Mouse (Mus musculus) MEL (cell line): ENCODE measurements around the gene Ndufb10. TPM values are rescaled to one million over a fixed set of nuclear protein-coding genes. Genes with fewer than 3 reads are reported as not detected.

Experiments used
- DNase-seq: peaks from one replicate; pipeline ENCODE4 v3.0.0; 2011; ENCODE audit warnings: low read depth, low spot score
- H3K27ac ChIP-seq: 2 replicates; pipeline ENCODE4 v1.5.1; 2012; ENCODE audit warnings: low read depth, mild to moderate bottlenecking, control low read depth, low read length, moderate library complexity; ENCODE audit not compliant: control insufficient read depth
- H3K27me3 ChIP-seq, 2 experiments: fragments of 150-350 bp in 1 of 2; sonication (generic) in 1 of 2; 2 replicates each; pipeline ENCODE4 v1.6.1; 2012; ENCODE audit warnings: low read length in 2 of 2, mild to moderate bottlenecking in 2 of 2, improper control_type of control experiment in 1 of 2, moderate library complexity in 1 of 2; ENCODE audit not compliant: insufficient read depth in 2 of 2, control insufficient read depth in 1 of 2
- H3K36me3 ChIP-seq, 2 experiments: 2 replicates each; pipeline ENCODE4 v1.6.1; 2012 to 2014; ENCODE audit warnings: low read length in 2 of 2, improper control_type of control experiment in 1 of 2, inconsistent platforms in 1 of 2, mild to moderate bottlenecking in 1 of 2; ENCODE audit not compliant: insufficient read depth in 2 of 2, control insufficient read depth in 1 of 2
- H3K4me1 ChIP-seq, 2 experiments: fragments of 150-350 bp in 1 of 2; sonication (generic) in 1 of 2; 2 replicates each; pipeline ENCODE4 v1.6.1; 2012; ENCODE audit warnings: low read length in 2 of 2, improper control_type of control experiment in 1 of 2, mild to moderate bottlenecking in 1 of 2; ENCODE audit not compliant: insufficient read depth in 2 of 2, control insufficient read depth in 1 of 2
- H3K4me3 ChIP-seq, 2 experiments: fragments of 150-350 bp in 1 of 2; sonication (generic) in 1 of 2; 2 replicates each; pipeline ENCODE4 v1.5.1; 2012; ENCODE audit warnings: low read depth in 2 of 2, low read length in 2 of 2, mild to moderate bottlenecking in 2 of 2, moderate library complexity in 2 of 2, control low read depth in 1 of 2, improper control_type of control experiment in 1 of 2; ENCODE audit not compliant: control insufficient read depth in 1 of 2, insufficient read depth in 1 of 2
- H3K79me2 ChIP-seq: 2 replicates; pipeline ENCODE4 v1.6.1; 2012; ENCODE audit warnings: mild to moderate bottlenecking, low read length, moderate library complexity; ENCODE audit not compliant: control insufficient read depth, poor library complexity, insufficient read depth
- H3K9ac ChIP-seq: 2 replicates; pipeline ENCODE4 v1.6.1; 2012; ENCODE audit warnings: low read depth, mild to moderate bottlenecking, control low read depth, low read length, moderate library complexity; ENCODE audit not compliant: control insufficient read depth, poor library complexity, severe bottlenecking
- H3K9me3 ChIP-seq: fragments of 150-350 bp; sonication (generic); replicated peaks from 2 replicates; pipeline ENCODE4 v1.6.1; 2012; ENCODE audit warnings: mild to moderate bottlenecking, low read length, improper control_type of control experiment, moderate library complexity; ENCODE audit not compliant: insufficient read depth
- EP300 ChIP-seq, 2 experiments: IDR thresholded peaks; 2 replicates each; pipeline ENCODE4 v1.6.1; 2011; ENCODE audit warnings: improper control_type of control experiment in 2 of 2, low read length in 2 of 2, low read depth in 1 of 2, mild to moderate bottlenecking in 1 of 2
- ETS1 ChIP-seq: IDR thresholded peaks from 2 replicates; pipeline ENCODE4 v1.6.1; 2012; ENCODE audit warnings: low read depth, mild to moderate bottlenecking, inconsistent platforms, low read length, improper control_type of control experiment, moderate library complexity
- GABPA ChIP-seq: IDR thresholded peaks from 2 replicates; pipeline ENCODE4 v1.6.1; 2012; ENCODE audit warnings: low read depth, mild to moderate bottlenecking, inconsistent platforms, low read length, improper control_type of control experiment, moderate library complexity
- GATA1 ChIP-seq: IDR thresholded peaks from 2 replicates; pipeline ENCODE4 v1.6.1; 2011; ENCODE audit warnings: low read depth, low read length, improper control_type of control experiment
- JUND ChIP-seq: IDR thresholded peaks from 2 replicates; pipeline ENCODE4 v1.6.1; 2011; ENCODE audit warnings: low read depth, mild to moderate bottlenecking, improper control_type of control experiment, low read length
- KAT2A ChIP-seq: conservative IDR thresholded peaks from 2 replicates; pipeline ENCODE4 v1.6.1; 2012; ENCODE audit warnings: low read depth, low read length, improper control_type of control experiment, inconsistent platforms
- MAFK ChIP-seq: IDR thresholded peaks from 2 replicates; pipeline ENCODE4 v1.6.1; 2011; ENCODE audit warnings: low read depth, mild to moderate bottlenecking, low read length, improper control_type of control experiment, borderline replicate concordance
- MAX ChIP-seq: IDR thresholded peaks from 2 replicates; pipeline ENCODE4 v1.6.1; 2011; ENCODE audit warnings: low read length, improper control_type of control experiment
- MEF2A ChIP-seq: IDR thresholded peaks from 2 replicates; pipeline ENCODE4 v1.6.1; 2014; ENCODE audit warnings: low read depth, mild to moderate bottlenecking, inconsistent platforms, low read length, improper control_type of control experiment; ENCODE audit not compliant: poor library complexity, insufficient replicate concordance, severe bottlenecking; ENCODE audit errors: extremely low read depth
- MYC ChIP-seq: IDR thresholded peaks from 2 replicates; pipeline ENCODE4 v1.6.1; 2011; ENCODE audit warnings: low read depth, mild to moderate bottlenecking, low read length, improper control_type of control experiment, moderate library complexity
- NELFE ChIP-seq: IDR thresholded peaks from 2 replicates; pipeline ENCODE4 v1.6.1; 2011; ENCODE audit warnings: low read depth, low read length, improper control_type of control experiment
- NRF1 ChIP-seq: IDR thresholded peaks from 2 replicates; pipeline ENCODE4 v1.6.1; 2014; ENCODE audit warnings: low read depth, mild to moderate bottlenecking, inconsistent platforms, low read length, improper control_type of control experiment, moderate library complexity; ENCODE audit not compliant: poor library complexity, insufficient read depth, severe bottlenecking
- POLR2AphosphoS5 ChIP-seq: IDR thresholded peaks from 2 replicates; pipeline ENCODE4 v1.6.1; 2012; ENCODE audit warnings: low read depth, borderline replicate concordance, mild to moderate bottlenecking, inconsistent platforms, low read length, moderate library complexity, mixed read lengths
- RAD21 ChIP-seq: IDR thresholded peaks from 2 replicates; pipeline ENCODE4 v1.6.1; 2011; ENCODE audit warnings: mild to moderate bottlenecking, low read depth, low read length, improper control_type of control experiment
- SIN3A ChIP-seq: IDR thresholded peaks from 2 replicates; pipeline ENCODE4 v1.6.1; 2012; ENCODE audit warnings: low read length, improper control_type of control experiment, inconsistent platforms
- TAL1 ChIP-seq: IDR thresholded peaks from 2 replicates; pipeline ENCODE4 v1.6.1; 2012; ENCODE audit warnings: mild to moderate bottlenecking, inconsistent platforms, low read length, moderate library complexity, mixed read lengths
- TBP ChIP-seq: IDR thresholded peaks from 2 replicates; pipeline ENCODE4 v1.8.0; 2011; ENCODE audit warnings: low read depth, low read length, improper control_type of control experiment
- TCF12 ChIP-seq: IDR thresholded peaks from 2 replicates; pipeline ENCODE4 v1.6.1; 2014; ENCODE audit warnings: low read depth, mild to moderate bottlenecking, inconsistent platforms, low read length, improper control_type of control experiment, moderate library complexity
- UBTF ChIP-seq: IDR thresholded peaks from 2 replicates; pipeline ENCODE4 v1.6.1; 2012; ENCODE audit warnings: low read depth, mild to moderate bottlenecking, inconsistent platforms, low read length, improper control_type of control experiment, moderate library complexity, borderline replicate concordance; ENCODE audit not compliant: insufficient read depth
- USF1 ChIP-seq: IDR thresholded peaks from 2 replicates; pipeline ENCODE4 v1.6.1; 2014; ENCODE audit warnings: low read depth, mild to moderate bottlenecking, inconsistent platforms, low read length, improper control_type of control experiment, moderate library complexity
- USF2 ChIP-seq, 2 experiments: IDR thresholded peaks; 2 replicates each; pipeline ENCODE4 v1.6.1; 2011 to 2012; ENCODE audit warnings: improper control_type of control experiment in 2 of 2, low read length in 2 of 2, borderline replicate concordance in 1 of 2, inconsistent platforms in 1 of 2, low read depth in 1 of 2, mild to moderate bottlenecking in 1 of 2; ENCODE audit not compliant: insufficient read depth in 1 of 2
- ZC3H11A ChIP-seq: IDR thresholded peaks from 2 replicates; pipeline ENCODE4 v1.6.1; 2012; ENCODE audit warnings: low read depth, mild to moderate bottlenecking, inconsistent platforms, low read length, improper control_type of control experiment
- ZKSCAN1 ChIP-seq: IDR thresholded peaks from 2 replicates; pipeline ENCODE4 v1.6.1; 2012; ENCODE audit warnings: low read depth, mild to moderate bottlenecking, inconsistent platforms, low read length, improper control_type of control experiment, moderate library complexity
- ZNF384 ChIP-seq: IDR thresholded peaks from 2 replicates; pipeline ENCODE4 v1.6.1; 2012; ENCODE audit warnings: low read depth, mild to moderate bottlenecking, inconsistent platforms, low read length, improper control_type of control experiment
- polyA plus RNA-seq, 2 experiments: library from polyadenylated mRNA; stranded (reverse) in 1 of 2; unstranded in 1 of 2; fragments of >175 nt in 1 of 2; fragments of >200 nt in 1 of 2; gene quantifications; 2 replicates each; pipeline versions ENCODE4 v1.2.1 to v1.2.4; 2012; ENCODE audit warnings: low replicate concordance in 2 of 2, low read depth in 1 of 2; ENCODE audit not compliant: insufficient read length in 2 of 2, insufficient read depth in 1 of 2, missing spikeins in 1 of 2
- total RNA-seq: library from RNA; depleted of rRNA; stranded (reverse); fragments of 300-350 nt; gene quantifications from 2 replicates; pipeline ENCODE4 v1.2.3, GENCODE M21; 2012

Ndufb10 gene
- total and polyA plus RNA-seq, 3 experiments, result 230 to 292 TPM; not detected in 1

DNA sequence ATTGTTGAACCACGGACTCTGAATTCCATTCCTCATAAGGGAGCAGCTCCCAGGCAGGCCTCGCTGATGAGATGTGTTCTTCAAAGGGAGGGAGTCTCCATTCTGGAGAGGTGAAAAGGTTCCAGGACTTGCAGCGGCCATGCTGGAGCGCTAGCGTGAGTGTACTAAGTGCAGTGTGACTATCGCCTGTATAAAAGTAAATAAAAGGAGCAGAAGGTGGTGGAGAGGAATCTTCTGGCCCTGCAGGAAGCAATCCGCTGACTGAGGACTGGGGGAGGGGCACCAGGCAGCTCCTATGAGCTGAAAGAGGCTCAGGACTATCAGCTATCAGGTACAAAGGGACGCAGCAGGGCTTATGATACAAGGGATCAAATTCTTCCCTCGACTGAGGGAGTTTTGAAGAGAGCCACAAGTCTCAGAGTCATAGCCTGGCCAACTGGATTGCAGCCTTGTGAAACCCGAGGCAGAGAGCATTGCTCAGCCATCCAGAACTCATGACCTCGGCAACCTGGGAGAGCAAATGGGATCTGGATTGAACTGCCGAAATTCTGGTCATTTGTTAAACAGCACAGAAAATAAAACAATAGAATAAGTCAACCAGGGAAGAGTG, 42.1 kb upstream of the Ndufb10 start:
- no peaks in the 10 kb centered on the region for H3K9me3 ChIP-seq
- H3K27ac ChIP-seq, result no peak overlapping the region
- DNase-seq, result no peak
- no peaks in the 10 kb centered on the region for H3K4me1 ChIP-seq
- no peak overlapping the region for H3K4me3 ChIP-seq
- TF ChIP-seq USF2 (IDR thresholded peaks at IDR 0.05; ENCODE audit: borderline replicate concordance in 1 of 2, insufficient read depth in 1 of 2, low read depth in 1 of 2, low read length in 2 of 2) (no peak), ZC3H11A (no peak), USF1 (no peak), POLR2AphosphoS5 (no peak), GABPA (no peak), NELFE (no peak), MAX (no peak), MEF2A (no peak), KAT2A (no peak), EP300 (IDR thresholded peaks at IDR 0.05; ENCODE audit: low read depth in 1 of 2, low read length in 2 of 2) (no peak), MAFK (no peak), NRF1 (no peak)
- H3K79me2 ChIP-seq, result no peaks in the 10 kb centered on the region
- no peak overlapping the region for H3K9ac ChIP-seq
- H3K27me3 ChIP-seq, result peaks cover 13 to 15% of the 10 kb centered on the region in 2 experiments
- H3K36me3 ChIP-seq, result no peaks in the 10 kb centered on the region

DNA sequence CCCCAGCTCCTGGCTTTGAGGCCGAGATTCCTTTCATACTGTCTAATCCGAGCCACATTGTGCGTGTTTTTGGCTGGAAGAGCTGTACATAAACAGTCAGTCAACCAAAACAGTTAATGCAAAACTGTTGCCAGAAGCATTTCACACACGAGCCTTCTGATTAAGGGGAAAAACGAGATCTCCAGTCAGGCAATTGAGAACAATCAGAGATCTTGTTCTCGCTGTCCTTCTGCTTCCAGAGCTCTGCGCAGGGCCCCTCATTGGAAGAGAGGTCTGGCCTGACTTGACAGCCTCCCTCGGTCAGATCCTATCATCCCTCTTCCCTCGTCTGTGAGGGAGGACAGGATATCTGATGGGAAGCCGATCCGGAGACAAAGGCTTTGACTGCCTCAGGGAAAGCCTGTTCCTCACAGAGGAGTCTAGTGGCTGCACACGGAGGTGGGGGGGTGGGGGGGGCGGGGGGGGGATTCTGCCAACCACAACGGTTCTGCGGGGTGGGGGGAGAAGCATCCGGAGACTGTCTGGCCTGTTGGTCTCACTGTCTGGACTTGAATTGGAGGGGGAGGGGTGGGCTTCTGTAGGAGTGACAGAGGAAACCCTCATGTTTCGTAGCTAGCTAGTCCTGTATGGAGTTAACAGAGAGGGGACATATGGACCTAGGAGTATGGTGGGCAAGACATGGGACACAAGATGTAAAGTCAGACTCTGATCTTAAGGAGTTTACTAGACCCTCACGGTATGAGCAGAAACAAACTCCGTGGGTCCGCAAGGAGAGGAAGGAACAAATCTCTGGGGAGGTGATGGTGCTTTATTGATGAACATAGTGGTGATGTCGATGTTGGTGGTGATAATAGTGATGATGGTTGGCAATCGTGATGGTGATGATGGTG, 41.0 kb upstream of the Ndufb10 start:
- H3K27ac ChIP-seq, result no peak overlapping the region
- H3K36me3 ChIP-seq, result no peaks in the 10 kb centered on the region
- H3K79me2 ChIP-seq, result no peaks in the 10 kb centered on the region
- TF ChIP-seq MYC (no peak), MAFK (no peak), ETS1 (no peak), GATA1 (no peak), NELFE (no peak), JUND (no peak), TBP (no peak), USF1 (no peak), TAL1 (no peak), ZC3H11A (no peak), SIN3A (no peak), RAD21 (no peak), MEF2A (no peak), ZKSCAN1 (no peak), ZNF384 (no peak), TCF12 (no peak), UBTF (no peak)
- H3K9ac ChIP-seq, result no peak overlapping the region
- DNase-seq, result no peak
- no peaks in the 10 kb centered on the region for H3K9me3 ChIP-seq
- no peak overlapping the region for H3K4me3 ChIP-seq
- H3K27me3 ChIP-seq, result peaks cover 13 to 15% of the 10 kb centered on the region in 2 experiments
- H3K4me1 ChIP-seq, result no peaks in the 10 kb centered on the region
